Mouse (Mus musculus): ENCODE measurements around the gene Xdh. TPM values are rescaled to one million over a fixed set of nuclear protein-coding genes. Genes with fewer than 3 reads are reported as not detected.

The Xdh gene
- total and polyA plus RNA-seq, 3 experiments: 0.17 TPM; not detected in 2

GRCm38 (mm10) chr17:73839086-73839835 is 110.7 kb downstream of the Xdh start:
- DNase-seq (ENCODE audit: extremely low read depth): no peak
- Histone ChIP-seq H3K27ac (ENCODE audit: insufficient read depth, low read depth) (no peak overlapping the region), H3K27me3 (replicated peaks) (no peaks in the 10 kb centered on the region), H3K4me2 (ENCODE audit: insufficient read depth, low read depth, poor library complexity, severe bottlenecking) (no peak overlapping the region), H3K79me2 (replicated peaks; ENCODE audit: control insufficient read depth, extremely low read depth, insufficient read depth, poor library complexity, severe bottlenecking) (no peaks in the 10 kb centered on the region), H3K9ac (ENCODE audit: insufficient read depth, low read depth) (no peak overlapping the region), H3K9me3 (replicated peaks; ENCODE audit: low read length) (no peaks in the 10 kb centered on the region), H3K4me3 (replicated peaks in 1 of 3; ENCODE audit: low read depth in 2 of 3, low read length in 2 of 3, poor library complexity in 1 of 3) (no peak overlapping the region), H3K36me3 (replicated peaks in 1 of 2; ENCODE audit: control insufficient read depth in 1 of 2, insufficient read depth in 1 of 2, low read length in 1 of 2) (no peaks in the 10 kb centered on the region), H3K4me1 (ENCODE audit: control insufficient read depth in 1 of 2, insufficient read depth in 2 of 2) (peaks cover 0 to 16% of the 10 kb centered on the region in 2 experiments; a peak in 2 of 4 replicates)
- TF ChIP-seq JUN (IDR thresholded peaks at IDR 0.05; ENCODE audit: insufficient read depth, low read depth, low read length) (no peak), SMC3 (IDR thresholded peaks at IDR 0.05; ENCODE audit: low read depth, low read length) (no peak), NELFE (IDR thresholded peaks at IDR 0.05; ENCODE audit: low read depth, low read length) (no peak), ZKSCAN1 (IDR thresholded peaks at IDR 0.05; ENCODE audit: borderline replicate concordance, low read depth, low read length) (no peak), TBP (conservative IDR thresholded peaks at IDR 0.05; ENCODE audit: low read depth, low read length) (no peak), ZMIZ1 (IDR thresholded peaks at IDR 0.05; ENCODE audit: low read depth, low read length) (no peak), KAT2A (IDR thresholded peaks at IDR 0.05; ENCODE audit: insufficient replicate concordance, low read length) (no peak), BHLHE40 (IDR thresholded peaks at IDR 0.05; ENCODE audit: low read depth, low read length) (no peak), SIN3A (IDR thresholded peaks at IDR 0.05; ENCODE audit: low read length) (no peak), ZC3H11A (IDR thresholded peaks at IDR 0.05; ENCODE audit: low read depth, low read length) (no peak)
- in situ Hi-C loops (cut with MboI; ENCODE audit: low pct_ligation_motif_present, low pct_unique_long_range_greater_than_20kb, low sequenced_read_pairs): no loop called here
- dilution Hi-C loops (cut with MboI; ENCODE audit: extremely low pct_ligation_motif_present, extremely low pct_unique_long_range_greater_than_20kb, low sequenced_read_pairs): no loop called here

- Histone ChIP-seq H3K27ac (ENCODE audit: insufficient read depth, low read depth) (no peak overlapping the region), H3K4me3 (replicated peaks in 1 of 3; ENCODE audit: low read depth in 2 of 3, low read length in 2 of 3, poor library complexity in 1 of 3) (no peak overlapping the region), H3K79me2 (replicated peaks; ENCODE audit: control insufficient read depth, extremely low read depth, insufficient read depth, poor library complexity, severe bottlenecking) (no peaks in the 10 kb centered on the region), H3K9ac (ENCODE audit: insufficient read depth, low read depth) (no peak overlapping the region), H3K4me1 (ENCODE audit: control insufficient read depth in 1 of 2, insufficient read depth in 2 of 2) (peaks cover 0 to 16% of the 10 kb centered on the region in 2 experiments; a peak in 2 of 4 replicates), H3K27me3 (replicated peaks) (no peaks in the 10 kb centered on the region), H3K9me3 (replicated peaks; ENCODE audit: low read length) (no peaks in the 10 kb centered on the region), H3K36me3 (replicated peaks in 1 of 2; ENCODE audit: control insufficient read depth in 1 of 2, insufficient read depth in 1 of 2, low read length in 1 of 2) (peaks cover 0 to 8% of the 10 kb centered on the region in 2 experiments), H3K4me2 (ENCODE audit: insufficient read depth, low read depth, poor library complexity, severe bottlenecking) (no peak overlapping the region)
- TF ChIP-seq JUND (conservative IDR thresholded peaks at IDR 0.05; ENCODE audit: low read depth, low read length) (no peak), RAD21 (IDR thresholded peaks at IDR 0.05; ENCODE audit: low read depth, low read length) (no peak), PAX5 (IDR thresholded peaks at IDR 0.05; ENCODE audit: low read length) (no peak), IRF4 (IDR thresholded peaks at IDR 0.05; ENCODE audit: low read depth, low read length) (no peak), POLR2A (IDR thresholded peaks at IDR 0.05; ENCODE audit: low read depth, low read length) (no peak), ZKSCAN1 (IDR thresholded peaks at IDR 0.05; ENCODE audit: borderline replicate concordance, low read depth, low read length) (no peak), MAFK (IDR thresholded peaks at IDR 0.05; ENCODE audit: insufficient replicate concordance, low read length) (no peak), JUN (IDR thresholded peaks at IDR 0.05; ENCODE audit: insufficient read depth, low read depth, low read length) (no peak), USF1 (IDR thresholded peaks at IDR 0.05; ENCODE audit: low read depth, low read length) (no peak), ZC3H11A (IDR thresholded peaks at IDR 0.05; ENCODE audit: low read depth, low read length) (no peak), EP300 (IDR thresholded peaks at IDR 0.05; ENCODE audit: low read length) (no peak), ZNF384 (IDR thresholded peaks at IDR 0.05; ENCODE audit: low read depth, low read length) (no peak), MAZ (IDR thresholded peaks at IDR 0.05; ENCODE audit: low read depth, low read length) (no peak), ZMIZ1 (IDR thresholded peaks at IDR 0.05; ENCODE audit: low read depth, low read length) (no peak), E2F4 (IDR thresholded peaks at IDR 0.05; ENCODE audit: insufficient replicate concordance, low read depth, low read length) (no peak), RCOR1 (conservative IDR thresholded peaks at IDR 0.05; ENCODE audit: low read depth, low read length) (no peak), MXI1 (IDR thresholded peaks at IDR 0.05; ENCODE audit: low read depth, low read length) (no peak)
- dilution Hi-C loops (cut with MboI; ENCODE audit: extremely low pct_ligation_motif_present, extremely low pct_unique_long_range_greater_than_20kb, low sequenced_read_pairs) (no loop called here), in situ Hi-C loops (cut with MboI; ENCODE audit: low pct_ligation_motif_present, low pct_unique_long_range_greater_than_20kb, low sequenced_read_pairs) (no loop called here)
- no peak for DNase-seq (ENCODE audit: extremely low read depth)
Observed at GRCm38 (mm10) chr17:73837244-73837643, 112.8 kb downstream of the Xdh start.
